Mouse (Mus musculus): ENCODE measurements around the gene Set.

DNA sequence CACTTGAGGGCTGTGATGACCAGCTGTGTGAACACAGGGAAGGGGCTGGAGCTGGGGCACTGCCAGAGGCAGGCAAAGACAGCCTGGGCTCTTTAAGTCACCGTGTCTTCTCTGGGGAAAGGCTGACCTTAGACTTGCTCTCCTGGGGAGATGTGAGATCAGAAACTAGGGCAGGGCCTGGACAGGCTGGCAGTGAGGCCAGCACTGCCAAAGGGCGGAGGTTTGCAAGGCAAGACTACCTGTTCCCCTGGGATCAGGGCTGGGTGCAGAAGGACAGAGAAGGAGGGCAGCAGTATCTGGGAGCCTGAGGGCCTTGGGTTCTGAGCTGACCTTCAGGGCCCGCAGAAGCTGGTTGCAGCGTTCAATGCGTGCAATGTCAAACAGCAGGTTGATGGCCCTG is 50.5 kb downstream of the Set start:
- no peak for TF ChIP-seq POLR2A (IDR thresholded peaks at IDR 0.05; ENCODE audit: insufficient read depth, low read length)
- no peak for TF ChIP-seq CTCF (IDR thresholded peaks at IDR 0.05; ENCODE audit: low read depth, low read length)
